Mouse (Mus musculus): ENCODE measurements around the gene Tmem151a. TPM values are rescaled to one million over a fixed set of nuclear protein-coding genes. Genes with fewer than 3 reads are reported as not detected.
A peak's percentile ranks its signal among the peaks of the same experiment; 100 is the strongest.

Gene Tmem151a
- polyA plus RNA-seq, 1 experiment from 2014 or later, result 6.8 TPM

- no peak overlapping the region for H3K4me2 ChIP-seq (ENCODE audit: low read depth, low read length)
- WGBS, result 47% methylated on average over 25 of the region's 25 CpGs
- H3K4me3 ChIP-seq (replicated peaks; ENCODE audit: low read length), result no peak overlapping the region
- H3K27me3 ChIP-seq (ENCODE audit: control insufficient read depth, insufficient read depth, low read length), result peaks cover 10% of the 10 kb centered on the region
- peaks cover 24% of the 10 kb centered on the region for H3K4me1 ChIP-seq (ENCODE audit: control insufficient read depth, insufficient read depth, low read length)
- ATAC-seq (ENCODE audit: insufficient read depth, low FRiP score), result no peak
- no peak overlapping the region for H3K27ac ChIP-seq (ENCODE audit: low read length)
- H3K9me3 ChIP-seq (replicated peaks; ENCODE audit: control insufficient read depth, low read length), result no peaks in the 10 kb centered on the region
- H3K36me3 ChIP-seq (ENCODE audit: control insufficient read depth, insufficient read depth, low read length), result 0 out of 2 replicates have a peak, but pooled peaks cover 3% of the 10 kb centered on the region
- peak overlapping the region; percentile 46 for H3K9ac ChIP-seq (ENCODE audit: low read length)
Measured at GRCm38 (mm10) chr19:5052166-5052822, 33.0 kb downstream of the Tmem151a start.

DNA sequence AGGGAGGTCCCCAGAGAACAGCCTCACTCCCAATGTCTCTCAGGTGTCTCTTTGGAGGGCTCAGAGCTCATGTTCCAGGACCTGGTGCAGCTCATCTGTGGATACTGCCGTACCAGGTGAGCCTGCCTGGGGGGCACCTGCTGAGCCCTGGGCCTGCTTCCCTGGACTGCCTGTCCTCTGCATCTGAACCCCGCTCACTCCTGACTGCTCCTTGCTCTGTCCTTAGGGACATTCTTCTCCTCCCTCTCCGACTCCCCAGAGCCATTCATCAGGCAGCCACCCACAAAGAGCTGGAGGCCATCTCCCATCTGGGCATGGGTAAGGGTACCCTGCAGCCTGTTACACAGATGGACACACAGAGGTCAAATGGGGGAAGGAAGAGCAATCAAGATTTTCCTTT lies 33.8 kb downstream of the Tmem151a start:
- peak overlapping the region; percentile 64 for H3K9ac ChIP-seq (ENCODE audit: low read length)
- peak overlapping the region; percentile 58 for H3K4me2 ChIP-seq (ENCODE audit: low read depth, low read length)
- H3K4me1 ChIP-seq (ENCODE audit: control insufficient read depth, insufficient read depth, low read length), result peaks cover 22% of the 10 kb centered on the region
- ATAC-seq (ENCODE audit: insufficient read depth, low FRiP score), result no peak
- H3K4me3 ChIP-seq (replicated peaks; ENCODE audit: low read length), result peak overlapping the region; percentile 45
- H3K9me3 ChIP-seq (replicated peaks; ENCODE audit: control insufficient read depth, low read length), result no peaks in the 10 kb centered on the region
- H3K27ac ChIP-seq (ENCODE audit: low read length), result no peak overlapping the region
- 0 out of 2 replicates have a peak, but pooled peaks cover 3% of the 10 kb centered on the region for H3K36me3 ChIP-seq (ENCODE audit: control insufficient read depth, insufficient read depth, low read length)
- peaks cover 10% of the 10 kb centered on the region for H3K27me3 ChIP-seq (ENCODE audit: control insufficient read depth, insufficient read depth, low read length)
- WGBS, result 62% methylated on average over 3 of the region's 3 CpGs

DNA sequence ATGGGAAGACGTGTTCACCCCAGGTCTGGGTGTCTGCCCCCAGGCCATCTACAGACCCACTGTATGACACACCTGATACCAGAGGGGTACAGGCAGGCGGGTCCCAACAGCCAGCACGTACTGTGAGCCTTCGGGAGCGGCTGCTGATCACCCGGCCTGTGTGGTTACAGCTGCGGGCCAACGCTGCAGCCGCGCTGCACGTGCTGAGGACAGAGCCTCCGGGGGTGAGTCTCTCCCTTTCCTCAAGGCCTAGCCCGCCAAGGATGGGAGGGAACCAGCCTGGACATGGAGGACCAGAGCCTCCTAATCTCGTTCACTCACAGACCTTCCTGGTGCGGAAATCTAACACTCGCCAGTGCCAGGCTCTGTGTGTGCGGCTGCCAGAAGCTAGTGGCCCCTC lies 34.3 kb downstream of the Tmem151a start:
- peak overlapping the region; percentile 51 for H3K27ac ChIP-seq (ENCODE audit: low read length)
- peak overlapping the region; percentile 64 for H3K9ac ChIP-seq (ENCODE audit: low read length)
- H3K4me3 ChIP-seq (replicated peaks; ENCODE audit: low read length), result peak overlapping the region; percentile 45
- peak overlapping the region; percentile 58 for H3K4me2 ChIP-seq (ENCODE audit: low read depth, low read length)
- peaks cover 10% of the 10 kb centered on the region for H3K27me3 ChIP-seq (ENCODE audit: control insufficient read depth, insufficient read depth, low read length)
- ATAC-seq (ENCODE audit: insufficient read depth, low FRiP score), result peak; percentile 52; the same call in 1 of the 2 replicates
- H3K36me3 ChIP-seq (ENCODE audit: control insufficient read depth, insufficient read depth, low read length), result 0 out of 2 replicates have a peak, but pooled peaks cover 3% of the 10 kb centered on the region
- H3K9me3 ChIP-seq (replicated peaks; ENCODE audit: control insufficient read depth, low read length), result no peaks in the 10 kb centered on the region
- WGBS, result 12% methylated on average over 17 of the region's 17 CpGs
- peaks cover 19% of the 10 kb centered on the region for H3K4me1 ChIP-seq (ENCODE audit: control insufficient read depth, insufficient read depth, low read length)

GRCm38 (mm10) chr19:5050047-5050905 lies 35.1 kb downstream of the Tmem151a start, which contains the start of gene Rin1:
Rin1 (plus strand) TSS chr19:5050481.
- Histone ChIP-seq H3K9ac (ENCODE audit: low read length) (peak within 1 kb of the TSS; percentile 64), H3K9me3 (replicated peaks; ENCODE audit: control insufficient read depth, low read length) (no peaks in the 10 kb centered on the region), H3K36me3 (ENCODE audit: control insufficient read depth, insufficient read depth, low read length) (0 out of 2 replicates have a peak, but pooled peaks cover 3% of the 10 kb centered on the region), H3K27me3 (ENCODE audit: control insufficient read depth, insufficient read depth, low read length) (peaks cover 10% of the 10 kb centered on the region), H3K4me3 (replicated peaks; ENCODE audit: low read length) (peak within 1 kb of the TSS; percentile 45), H3K27ac (ENCODE audit: low read length) (peak within 1 kb of the TSS; percentile 71), H3K4me2 (ENCODE audit: low read depth, low read length) (peak within 1 kb of the TSS; percentile 58), H3K4me1 (ENCODE audit: control insufficient read depth, insufficient read depth, low read length) (peaks cover 19% of the 10 kb centered on the region)
- ATAC-seq (ENCODE audit: insufficient read depth, low FRiP score), result peak; percentile 70; the same call in 1 of the 2 replicates
- 18% methylated on average over 14 of the region's 14 CpGs for WGBS

GRCm38 (mm10) chr19:5049325-5049724 lies 36.0 kb downstream of the Tmem151a start:
- 76% methylated on average over 6 of the region's 6 CpGs for WGBS
- H3K4me1 ChIP-seq (ENCODE audit: control insufficient read depth, insufficient read depth, low read length), result peaks cover 19% of the 10 kb centered on the region
- no peak overlapping the region for H3K4me2 ChIP-seq (ENCODE audit: low read depth, low read length)
- H3K9me3 ChIP-seq (replicated peaks; ENCODE audit: control insufficient read depth, low read length), result no peaks in the 10 kb centered on the region
- ATAC-seq (ENCODE audit: insufficient read depth, low FRiP score), result no peak
- no peak overlapping the region for H3K27ac ChIP-seq (ENCODE audit: low read length)
- no peak overlapping the region; the same call in 1 of the 2 replicates for H3K9ac ChIP-seq (ENCODE audit: low read length)
- H3K4me3 ChIP-seq (replicated peaks; ENCODE audit: low read length), result no peak overlapping the region
- H3K36me3 ChIP-seq (ENCODE audit: control insufficient read depth, insufficient read depth, low read length), result 0 out of 2 replicates have a peak, but pooled peaks cover 3% of the 10 kb centered on the region
- peaks cover 10% of the 10 kb centered on the region for H3K27me3 ChIP-seq (ENCODE audit: control insufficient read depth, insufficient read depth, low read length)

DNA sequence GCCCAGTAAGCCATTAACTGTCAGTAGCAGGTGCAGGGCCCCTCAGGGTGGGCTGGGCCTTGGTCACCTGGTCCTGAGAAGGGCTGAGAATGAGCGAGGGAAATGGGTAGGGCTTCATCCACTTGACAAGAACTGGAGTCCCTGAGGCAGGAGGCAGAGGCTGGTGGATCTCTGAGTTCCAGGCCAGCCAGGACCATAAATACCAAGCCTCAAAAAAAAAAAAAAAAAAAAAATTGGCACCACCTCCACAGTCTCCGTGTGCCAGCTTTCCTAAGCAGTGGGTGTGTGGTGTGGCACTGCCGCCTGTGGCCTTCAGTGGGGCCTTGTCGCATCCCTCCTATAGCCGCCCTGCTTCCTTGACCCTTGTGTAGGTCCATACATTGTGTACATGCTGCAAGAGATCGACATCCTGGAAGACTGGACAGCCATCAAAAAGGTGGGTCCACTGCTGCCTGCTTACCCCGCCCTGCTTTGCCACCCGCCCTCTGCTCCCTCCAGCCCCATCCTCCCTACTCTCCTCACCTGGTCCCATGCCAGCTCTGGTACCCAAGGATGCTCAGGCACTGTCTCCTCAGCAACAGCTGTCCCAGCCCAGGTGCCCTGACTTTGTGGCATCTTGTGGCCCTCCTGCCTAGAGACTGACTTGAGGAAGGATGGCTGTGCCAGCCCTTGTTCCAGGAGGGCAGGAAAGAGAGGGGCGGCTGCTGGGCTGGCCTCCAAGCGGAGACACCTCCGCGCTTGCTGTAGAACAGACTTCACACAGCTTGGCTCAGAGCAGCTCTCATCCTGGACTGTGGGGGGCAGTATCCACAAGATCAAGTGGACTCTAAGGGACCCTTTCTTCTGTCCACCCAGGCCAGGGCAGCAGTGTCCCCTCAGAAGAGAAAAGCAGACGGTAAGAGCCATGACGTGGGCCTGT lies 36.9 kb downstream of the Tmem151a start:
- H3K36me3 ChIP-seq (ENCODE audit: control insufficient read depth, insufficient read depth, low read length), result 0 out of 2 replicates have a peak, but pooled peaks cover 3% of the 10 kb centered on the region
- H3K27ac ChIP-seq (ENCODE audit: low read length), result no peak overlapping the region
- H3K4me2 ChIP-seq (ENCODE audit: low read depth, low read length), result no peak overlapping the region
- peaks cover 19% of the 10 kb centered on the region for H3K4me1 ChIP-seq (ENCODE audit: control insufficient read depth, insufficient read depth, low read length)
- peaks cover 10% of the 10 kb centered on the region for H3K27me3 ChIP-seq (ENCODE audit: control insufficient read depth, insufficient read depth, low read length)
- WGBS, result 83% methylated on average over 14 of the region's 14 CpGs
- no peaks in the 10 kb centered on the region for H3K9me3 ChIP-seq (replicated peaks; ENCODE audit: control insufficient read depth, low read length)
- ATAC-seq (ENCODE audit: insufficient read depth, low FRiP score), result no peak
- H3K9ac ChIP-seq (ENCODE audit: low read length), result no peak overlapping the region
- no peak overlapping the region for H3K4me3 ChIP-seq (replicated peaks; ENCODE audit: low read length)

- Histone ChIP-seq H3K4me3 (replicated peaks; ENCODE audit: low read length) (no peak overlapping the region), H3K36me3 (ENCODE audit: control insufficient read depth, insufficient read depth, low read length) (0 out of 2 replicates have a peak, but pooled peaks cover 3% of the 10 kb centered on the region), H3K27me3 (ENCODE audit: control insufficient read depth, insufficient read depth, low read length) (no peaks in the 10 kb centered on the region), H3K27ac (ENCODE audit: low read length) (no peak overlapping the region), H3K9me3 (replicated peaks; ENCODE audit: control insufficient read depth, low read length) (no peaks in the 10 kb centered on the region), H3K4me1 (ENCODE audit: control insufficient read depth, insufficient read depth, low read length) (peaks cover 21% of the 10 kb centered on the region), H3K4me2 (ENCODE audit: low read depth, low read length) (no peak overlapping the region), H3K9ac (ENCODE audit: low read length) (no peak overlapping the region)
- ATAC-seq (ENCODE audit: insufficient read depth, low FRiP score), result no peak
- WGBS, result 76% methylated on average over 4 of the region's 4 CpGs
Measured at GRCm38 (mm10) chr19:5045531-5045930, 39.8 kb downstream of the Tmem151a start.

DNA sequence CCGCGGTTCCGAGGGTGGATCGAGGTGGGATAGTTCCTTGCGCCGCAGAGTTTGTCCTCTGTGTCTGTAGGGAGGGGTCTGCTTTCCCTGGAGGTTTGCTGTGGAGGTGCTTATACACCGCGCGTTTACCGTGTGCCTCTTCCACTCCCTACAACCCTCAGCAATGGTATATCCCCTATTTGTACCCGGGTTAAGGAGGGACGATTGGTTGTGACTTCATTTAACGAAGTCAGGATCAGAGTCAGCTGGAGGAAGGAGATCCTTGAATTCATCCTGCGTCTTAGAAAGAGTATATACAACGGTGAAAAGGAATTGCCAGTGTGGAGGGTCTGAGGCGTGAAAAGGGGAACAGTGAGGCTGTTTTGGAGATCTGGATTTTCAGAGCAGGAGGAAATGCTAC lies 43.7 kb downstream of the Tmem151a start:
- Histone ChIP-seq H3K4me1 (ENCODE audit: control insufficient read depth, insufficient read depth, low read length) (peaks cover 28% of the 10 kb centered on the region), H3K4me3 (replicated peaks; ENCODE audit: low read length) (peak overlapping the region; percentile 80), H3K9ac (ENCODE audit: low read length) (peak overlapping the region; percentile 86), H3K9me3 (replicated peaks; ENCODE audit: control insufficient read depth, low read length) (no peaks in the 10 kb centered on the region), H3K27me3 (ENCODE audit: control insufficient read depth, insufficient read depth, low read length) (no peaks in the 10 kb centered on the region), H3K27ac (ENCODE audit: low read length) (peak overlapping the region; percentile 79), H3K36me3 (ENCODE audit: control insufficient read depth, insufficient read depth, low read length) (no peaks in the 10 kb centered on the region), H3K4me2 (ENCODE audit: low read depth, low read length) (peak overlapping the region; percentile 94)
- ATAC-seq (ENCODE audit: insufficient read depth, low FRiP score), result no peak
- WGBS, result 2% methylated on average over 16 of the region's 16 CpGs

Data from stomach, embryonic 16.5 days (tissue).